Mouse (Mus musculus): ENCODE measurements around the gene Ptpn3. TPM values are rescaled to one million over a fixed set of nuclear protein-coding genes. Genes with fewer than 3 reads are reported as not detected.
"Not testable (repeated sequence)": the region's sequence is repeated elsewhere in the genome, so short reads cannot be mapped to it uniquely, and the experiment has no call there.

Gene Ptpn3
- total RNA-seq, 4 experiments from 2014 or later, result 67.3 to 86.5 (median 79.2) TPM

DNA sequence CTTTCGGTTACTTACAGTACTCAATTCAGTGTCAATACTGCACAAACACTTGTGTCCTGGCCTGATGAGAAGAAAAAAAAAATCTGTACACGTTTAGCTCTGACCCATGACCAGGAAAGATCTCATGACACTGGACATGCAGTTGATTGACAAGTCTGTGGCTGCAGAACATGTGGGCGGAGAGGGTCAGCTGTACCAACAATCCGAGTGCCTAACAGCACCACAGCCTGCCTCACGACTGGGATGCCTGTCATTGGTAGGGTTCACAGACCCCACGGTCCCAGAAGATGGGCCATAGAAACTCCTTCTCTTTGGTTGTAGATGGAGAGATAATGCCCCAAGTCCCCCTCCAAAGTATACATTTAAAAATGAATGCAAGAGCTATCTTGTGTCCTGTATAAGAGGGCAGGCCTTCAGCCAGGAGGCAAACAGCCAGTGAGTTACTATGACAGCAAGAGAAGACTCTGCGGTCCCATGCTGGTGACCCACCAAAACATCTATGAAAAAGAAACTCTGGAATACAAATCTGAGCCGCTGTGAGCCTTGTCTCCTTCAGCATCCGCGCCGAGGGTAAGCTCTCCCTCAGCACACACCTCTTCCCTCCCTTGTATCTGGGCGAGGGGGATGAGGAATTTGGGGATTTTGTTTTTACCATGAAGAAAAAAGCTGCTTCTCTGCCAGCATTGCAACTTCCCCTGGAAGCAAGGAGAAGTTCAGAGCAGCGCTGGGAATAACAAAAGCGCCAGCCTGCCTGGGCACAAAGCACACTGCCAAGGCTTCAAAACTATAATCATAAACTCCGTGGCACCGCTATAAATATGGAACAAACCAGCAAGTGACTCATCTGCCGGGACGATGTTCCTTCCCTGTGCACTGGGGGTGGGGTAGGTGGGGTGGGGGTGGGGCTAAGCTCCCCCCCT is 72.8 kb downstream of the Ptpn3 start:
- DNase-seq (ENCODE audit: low spot score in 2 of 2), result peak in 1 of 2 experiments; percentile 29

DNA sequence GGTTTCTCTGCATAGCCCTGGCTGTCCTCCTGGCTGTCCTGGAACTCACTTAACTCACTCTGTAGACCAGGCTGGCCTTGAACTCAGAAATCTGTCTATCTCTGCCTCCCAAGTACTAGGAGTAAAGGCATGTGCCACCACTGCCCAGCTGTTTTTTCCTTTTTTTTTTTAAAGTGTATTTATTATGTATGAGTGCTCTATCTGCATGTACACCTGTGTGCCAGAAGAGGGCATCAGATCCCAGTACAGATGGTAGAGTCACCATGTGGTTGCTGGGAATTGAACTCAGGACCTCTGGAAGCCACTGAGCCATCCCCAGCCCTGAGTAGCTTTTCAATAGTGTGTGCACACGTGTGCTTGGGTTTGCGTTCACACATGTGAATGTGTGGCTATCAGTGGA is 76.9 kb downstream of the Ptpn3 start:
- no peak for DNase-seq (ENCODE audit: low spot score in 2 of 2)

DNA sequence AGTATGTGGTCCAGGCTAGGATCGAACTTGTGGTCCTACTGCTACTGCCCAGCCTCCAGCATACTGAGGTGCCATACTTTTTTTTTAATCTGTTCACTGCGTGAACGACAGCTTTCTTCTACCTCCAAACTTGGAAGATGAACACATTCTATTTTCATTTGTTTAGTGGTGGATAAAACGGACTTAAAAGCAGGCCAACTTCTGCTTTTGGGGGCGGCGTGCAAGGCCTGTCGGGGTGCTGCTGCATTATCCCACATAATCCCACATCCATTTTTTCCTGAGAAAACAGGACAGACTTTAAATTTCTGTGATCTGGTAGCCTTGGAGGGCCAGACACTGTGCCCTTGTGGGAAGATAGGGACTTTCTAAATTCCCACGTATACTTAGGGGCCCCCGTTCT is 83.9 kb downstream of the Ptpn3 start:
- no peak for DNase-seq (ENCODE audit: low spot score in 2 of 2)

DNA sequence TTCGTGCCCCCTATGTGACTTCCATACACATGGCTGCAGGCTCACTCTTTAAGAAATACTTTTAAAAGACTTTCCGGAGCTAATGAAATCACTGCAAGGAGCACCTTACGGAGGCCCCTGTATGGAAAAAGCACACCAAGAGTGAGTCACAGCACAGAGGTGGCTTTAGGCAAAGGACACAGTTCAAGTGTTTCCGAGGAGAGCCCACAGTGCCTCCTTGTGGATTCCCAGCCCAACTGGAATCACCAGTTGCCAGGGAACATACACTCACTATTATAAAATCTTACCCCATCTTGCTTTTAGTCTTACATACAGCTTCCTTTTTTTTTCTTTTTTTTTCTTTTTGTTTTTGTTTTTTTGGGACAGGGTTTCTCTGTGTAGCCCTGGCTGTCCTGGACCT is 85.1 kb downstream of the Ptpn3 start:
- no peak for DNase-seq (ENCODE audit: low spot score in 2 of 2)

DNA sequence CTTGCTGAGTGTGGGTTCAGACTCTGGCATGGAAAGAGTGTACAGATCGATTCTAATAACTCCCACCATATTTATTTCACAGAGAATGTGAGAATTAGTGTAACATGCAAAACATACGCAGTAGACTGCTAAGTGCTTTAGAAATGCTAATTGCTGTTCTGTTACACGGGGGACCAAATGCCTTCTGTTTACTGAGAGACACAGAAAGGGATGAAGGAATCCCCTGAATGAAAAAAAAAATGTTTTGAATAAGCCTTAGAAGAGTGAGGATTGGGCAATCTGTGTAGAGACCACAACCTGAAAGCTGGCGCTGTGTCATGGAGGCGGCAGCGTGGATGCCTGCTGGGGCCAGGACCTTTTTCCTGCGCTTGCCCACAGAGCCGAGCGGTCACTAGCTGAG is 86.8 kb downstream of the Ptpn3 start:
- no peak for DNase-seq (ENCODE audit: low spot score in 2 of 2)

DNA sequence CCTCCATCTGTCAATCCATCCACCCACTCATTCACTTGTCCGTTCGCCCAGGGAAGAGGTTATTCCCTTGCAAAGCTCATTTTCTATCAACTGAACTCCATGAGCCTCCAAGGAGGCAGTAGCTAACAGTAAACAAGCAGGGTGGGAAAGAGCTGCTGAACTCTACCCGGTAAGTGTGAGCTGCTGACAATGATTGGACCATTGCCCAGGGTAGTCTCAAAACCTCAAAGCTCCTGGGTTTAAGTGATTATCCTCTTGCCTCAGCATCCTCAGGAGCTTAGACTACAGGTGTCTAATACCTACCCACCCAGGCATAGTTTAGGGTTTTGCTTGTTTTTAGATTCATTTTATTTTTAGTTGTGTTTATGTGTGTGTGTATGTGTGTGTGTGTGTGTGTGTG is 87.5 kb downstream of the Ptpn3 start:
- no peak for DNase-seq (ENCODE audit: low spot score in 2 of 2)

DNA sequence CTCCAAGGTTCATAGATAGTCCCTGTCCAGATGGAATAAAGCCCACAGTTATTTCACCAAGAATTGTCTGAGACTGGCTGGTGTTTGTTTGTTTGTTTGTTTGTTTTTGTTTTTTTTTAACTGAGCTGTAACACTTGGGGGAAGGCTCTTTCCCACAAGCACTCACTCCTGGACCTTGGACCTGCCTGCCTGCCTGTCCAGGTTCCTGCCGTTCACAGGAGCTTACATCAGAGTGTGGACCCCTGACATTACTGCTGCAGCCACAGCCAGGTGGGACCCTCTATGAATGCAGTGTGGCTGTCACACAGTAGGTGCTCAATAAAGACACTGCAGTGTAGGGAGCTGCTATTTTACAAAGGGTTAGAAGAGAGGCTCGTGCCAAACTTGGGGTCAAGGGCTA is 89.9 kb downstream of the Ptpn3 start:
- no peak for DNase-seq (ENCODE audit: low spot score in 2 of 2)

DNA sequence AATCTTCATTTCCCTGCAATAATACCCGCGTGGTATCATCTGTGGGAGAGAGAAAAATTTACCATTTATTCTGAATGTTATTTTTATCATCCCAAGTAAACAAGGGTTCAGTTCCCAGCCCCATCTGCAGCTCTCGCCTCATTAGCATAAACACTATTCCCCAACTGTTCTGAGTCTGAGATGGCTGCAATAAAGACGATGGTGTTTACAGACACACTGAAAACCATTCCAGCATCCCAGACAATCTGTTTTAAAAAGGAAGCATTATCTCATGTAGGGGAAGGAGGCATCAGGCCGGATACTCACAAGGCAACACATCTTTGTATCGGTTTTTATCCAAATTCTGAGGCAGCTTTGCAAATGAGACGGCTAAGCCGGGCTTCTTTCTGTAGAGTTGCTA is 95.7 kb downstream of the Ptpn3 start:
- peak; percentile 54 to 55 for DNase-seq (ENCODE audit: low spot score in 2 of 2)

DNA sequence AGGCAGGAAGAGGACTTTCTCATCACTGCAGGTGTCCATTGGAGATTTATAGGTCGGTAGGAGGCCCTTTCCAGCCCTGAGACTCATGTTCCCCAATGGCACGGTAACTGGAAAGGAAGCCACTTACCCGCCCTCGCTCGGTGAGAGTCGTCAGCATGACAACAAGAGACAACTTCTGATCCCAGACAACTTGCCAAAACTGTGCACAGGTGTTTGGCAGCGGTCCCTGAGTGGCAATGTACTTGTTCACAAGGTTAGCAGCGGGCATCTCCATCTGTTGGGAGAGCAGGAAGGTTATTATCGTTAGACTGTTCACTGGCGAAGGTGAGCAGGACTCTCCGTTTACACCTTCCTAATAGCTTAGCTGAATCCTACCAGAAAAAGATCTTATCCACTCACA is 96.9 kb downstream of the Ptpn3 start:
- no peak for DNase-seq (ENCODE audit: low spot score in 2 of 2)

DNA sequence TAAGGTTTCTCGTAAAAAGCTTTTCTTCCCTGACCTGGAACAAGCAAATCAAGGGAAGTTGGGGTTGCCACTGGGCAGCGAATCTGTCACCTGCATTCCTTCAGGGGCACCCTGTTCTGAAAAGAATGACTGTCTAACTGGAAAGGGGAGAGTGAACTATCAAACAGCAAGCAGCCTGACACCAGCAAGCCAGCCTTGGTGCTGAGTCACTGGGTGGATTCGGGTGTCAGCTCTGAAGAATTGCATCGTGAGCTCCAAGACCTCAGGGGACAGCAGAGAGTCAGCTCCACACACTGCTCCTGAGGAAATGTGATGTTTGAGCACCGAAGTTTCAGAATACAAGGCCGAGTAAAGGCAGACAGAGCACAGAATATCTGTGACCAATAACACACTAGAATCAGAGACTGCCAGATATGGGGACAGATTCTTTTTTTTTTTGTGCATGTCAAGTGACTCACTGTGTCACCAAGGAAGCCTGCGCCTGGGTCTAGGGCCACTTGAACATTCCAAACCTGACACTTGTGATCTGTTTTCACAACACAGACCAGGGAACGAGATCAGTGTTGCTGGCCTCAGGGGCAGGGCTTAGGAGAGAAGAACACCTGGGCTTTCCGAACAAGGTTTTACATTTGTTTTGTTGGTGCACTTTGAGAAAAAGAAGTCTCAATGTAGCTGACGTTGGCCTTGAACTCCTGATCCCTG is 98.8 kb downstream of the Ptpn3 start:
- DNase-seq (ENCODE audit: low spot score in 2 of 2), result no peak

DNA sequence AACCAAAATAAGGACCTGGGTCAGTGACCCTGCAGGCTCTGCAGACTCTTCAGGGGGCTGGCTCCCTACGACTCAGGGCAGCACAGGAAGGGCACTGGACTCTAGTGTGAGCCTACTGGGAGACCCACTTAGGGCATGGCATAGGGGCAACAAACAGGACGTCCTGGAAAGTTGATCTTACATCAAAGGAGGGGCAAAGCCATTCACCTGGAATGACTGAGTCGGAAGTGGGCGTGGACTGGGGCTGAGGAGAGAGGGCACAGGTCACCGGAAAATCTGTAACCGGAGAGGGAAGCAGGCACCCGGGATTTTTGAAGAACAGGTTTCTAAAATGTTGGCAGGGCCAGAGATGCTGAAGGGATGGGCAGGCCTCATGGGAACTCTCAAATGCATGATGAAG is 99.5 kb downstream of the Ptpn3 start:
- DNase-seq (ENCODE audit: low spot score in 2 of 2), result no peak

DNA sequence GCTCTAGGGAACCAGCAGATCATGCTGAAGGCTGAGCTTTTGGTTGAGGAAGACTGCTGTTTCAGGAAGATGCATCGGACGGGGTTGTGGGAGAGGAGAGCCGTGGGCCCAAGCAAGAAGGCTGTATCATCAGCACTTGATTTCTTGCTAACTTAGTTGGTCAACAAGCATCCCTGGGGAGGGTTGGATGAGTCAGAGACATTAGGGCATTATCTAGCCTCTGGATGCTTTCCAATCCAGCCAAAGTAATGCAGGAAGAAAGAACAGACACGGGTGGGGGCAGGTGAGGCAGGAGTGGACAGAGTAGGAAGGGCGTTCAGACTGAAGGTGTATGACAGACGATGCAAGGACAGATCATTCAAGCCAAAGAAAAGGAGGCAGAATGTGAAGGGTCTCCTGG is 101.0 kb downstream of the Ptpn3 start:
- no peak for DNase-seq (ENCODE audit: low spot score in 2 of 2)

DNA sequence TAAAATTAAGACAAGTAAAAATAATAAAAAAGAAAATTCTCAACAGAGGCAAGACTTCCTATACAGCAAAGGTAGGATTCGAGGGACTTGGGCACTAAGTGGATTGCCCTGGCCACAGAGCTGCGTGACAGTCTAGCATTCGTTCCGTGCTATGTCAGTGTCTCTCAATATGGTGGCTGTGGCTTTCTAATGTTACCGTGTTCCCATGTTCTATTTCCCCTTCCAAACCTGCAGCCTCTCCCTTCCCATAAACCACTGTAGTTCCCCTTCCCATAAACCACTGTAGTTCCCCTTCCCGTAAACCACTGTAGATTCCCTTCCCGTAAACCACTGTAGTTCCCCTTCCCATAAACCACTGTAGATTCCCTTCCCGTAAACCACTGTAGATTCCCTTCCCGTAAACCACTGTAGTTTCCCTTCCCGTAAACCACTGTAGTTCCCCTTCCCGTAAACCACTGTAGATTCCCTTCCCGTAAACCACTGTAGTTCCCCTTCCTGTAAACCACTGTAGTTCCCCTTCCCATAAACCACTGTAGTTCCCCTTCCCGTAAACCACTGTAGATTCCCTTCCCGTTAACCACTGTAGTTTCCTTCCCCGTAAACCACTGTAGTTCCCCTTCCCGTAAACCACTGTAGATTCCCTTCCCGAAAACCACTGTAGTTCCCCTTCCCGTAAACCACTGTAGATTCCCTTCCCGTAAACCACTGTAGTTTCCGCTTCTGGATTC is 102.8 kb downstream of the Ptpn3 start:
- DNase-seq (ENCODE audit: low spot score in 2 of 2), result not testable (repeated sequence)

DNA sequence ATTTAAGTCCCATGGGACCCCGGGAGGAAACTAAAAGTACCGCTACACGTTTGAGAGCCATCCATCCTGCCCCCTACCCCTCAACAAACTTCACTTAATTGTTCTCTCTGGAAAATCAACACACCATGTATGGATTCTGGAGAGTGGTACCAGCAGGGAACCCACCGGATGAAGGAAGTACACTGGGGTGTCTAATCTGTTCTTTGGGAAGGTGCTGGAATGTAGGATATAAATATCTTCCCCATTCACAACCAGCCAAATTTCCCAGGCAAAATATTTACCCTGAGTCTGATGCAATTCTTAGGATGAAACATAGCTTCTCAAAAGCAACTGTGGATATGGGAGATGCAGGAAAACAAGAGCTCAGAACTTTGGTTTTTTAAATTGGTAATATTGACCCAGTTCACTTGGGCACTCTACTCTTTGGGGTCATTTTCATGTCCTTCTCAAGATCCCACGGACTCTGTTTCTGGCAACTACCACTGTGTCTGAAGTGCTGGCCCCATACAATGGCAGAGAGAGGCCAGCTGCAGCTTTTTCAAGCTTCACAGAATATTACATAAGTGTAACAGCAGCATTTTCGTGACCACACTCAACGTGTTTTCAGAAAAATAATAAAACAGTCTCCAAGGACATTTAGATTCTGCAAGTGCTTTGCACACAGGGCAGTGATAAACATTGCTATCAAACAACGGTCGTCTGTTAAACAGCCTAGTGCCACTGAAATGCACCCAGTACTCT is 109.9 kb downstream of the Ptpn3 start:
- no peak for DNase-seq (ENCODE audit: low spot score in 2 of 2)

DNA sequence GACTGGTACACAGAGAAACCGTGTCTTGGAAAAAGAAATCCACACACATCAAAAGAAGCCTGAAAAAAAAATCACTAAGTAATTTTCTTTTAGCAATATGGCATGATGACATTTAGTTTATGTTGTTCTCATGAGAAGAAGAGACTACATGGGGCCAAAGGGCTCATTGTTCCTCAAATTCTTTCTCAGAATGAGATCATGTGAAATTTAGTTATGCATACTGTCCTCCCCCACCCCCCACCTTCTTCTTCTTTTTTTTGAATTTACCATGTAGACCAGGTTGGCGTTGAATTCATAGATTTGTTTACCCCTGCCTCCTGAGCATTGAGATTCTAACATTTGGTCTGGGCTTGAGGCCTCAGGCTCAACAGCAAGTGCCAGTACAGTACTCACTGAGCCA is 111.8 kb downstream of the Ptpn3 start:
- DNase-seq (ENCODE audit: low spot score in 2 of 2), result no peak

DNA sequence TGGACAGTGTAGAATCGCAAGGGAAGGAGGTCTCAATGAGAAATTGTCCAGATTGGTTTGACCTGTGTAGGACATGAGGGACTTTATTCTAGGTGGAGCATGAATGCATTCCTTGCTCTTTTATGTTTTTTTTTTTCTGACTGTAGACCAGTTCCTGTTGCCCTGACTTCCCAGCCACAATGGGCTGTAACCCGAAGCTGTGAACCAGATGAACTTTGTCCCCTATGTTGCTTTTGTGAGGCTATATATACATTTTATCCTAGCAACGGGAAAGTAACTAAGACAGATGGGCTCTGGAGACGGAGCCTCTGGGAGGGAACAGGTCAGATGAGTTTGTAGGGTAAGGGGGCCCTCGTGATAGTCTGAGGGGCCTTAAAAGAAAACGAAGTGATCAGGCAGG is 115.6 kb downstream of the Ptpn3 start:
- DNase-seq (ENCODE audit: low spot score in 2 of 2), result no peak

DNA sequence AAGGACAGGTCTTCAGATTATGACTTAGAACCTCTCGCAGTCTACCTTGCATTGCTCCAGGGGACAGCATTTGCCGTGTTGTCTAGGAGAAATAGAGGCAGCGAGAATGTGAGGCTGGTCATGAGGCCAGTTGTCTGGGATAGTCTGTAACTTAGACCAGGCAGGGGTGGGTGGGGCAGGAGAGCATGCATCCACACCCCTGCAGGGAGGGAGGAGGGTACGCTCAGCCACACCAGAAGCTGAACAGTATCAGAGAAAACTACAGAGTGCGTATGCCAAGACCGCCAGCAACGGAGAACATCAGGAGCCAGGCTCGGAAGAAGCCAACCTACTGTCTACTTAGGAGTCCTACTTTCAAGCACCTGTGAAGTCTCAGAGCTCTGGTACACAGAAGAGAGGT is 116.2 kb downstream of the Ptpn3 start:
- no peak for DNase-seq (ENCODE audit: low spot score in 2 of 2)

DNA sequence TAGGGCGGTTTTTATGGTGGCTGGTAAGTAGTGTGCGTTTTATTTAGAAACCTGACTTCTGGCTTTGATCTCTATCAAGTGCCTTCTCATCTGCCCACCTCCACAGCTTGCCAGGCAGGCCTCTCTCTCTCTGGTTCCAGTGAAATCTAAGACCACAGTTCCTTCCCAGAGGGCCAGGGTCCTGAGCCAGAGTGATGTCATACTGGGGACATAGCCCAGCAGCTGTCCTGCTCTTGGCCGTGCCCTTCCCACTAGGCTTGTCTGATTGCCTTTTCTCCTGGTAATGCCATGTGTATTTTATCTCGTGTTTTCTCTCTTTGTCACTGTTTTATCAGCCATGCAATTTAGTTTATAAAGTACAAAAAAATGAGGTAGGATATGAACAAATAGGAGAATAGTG is 118.1 kb downstream of the Ptpn3 start:
- DNase-seq (ENCODE audit: low spot score in 2 of 2), result no peak

DNA sequence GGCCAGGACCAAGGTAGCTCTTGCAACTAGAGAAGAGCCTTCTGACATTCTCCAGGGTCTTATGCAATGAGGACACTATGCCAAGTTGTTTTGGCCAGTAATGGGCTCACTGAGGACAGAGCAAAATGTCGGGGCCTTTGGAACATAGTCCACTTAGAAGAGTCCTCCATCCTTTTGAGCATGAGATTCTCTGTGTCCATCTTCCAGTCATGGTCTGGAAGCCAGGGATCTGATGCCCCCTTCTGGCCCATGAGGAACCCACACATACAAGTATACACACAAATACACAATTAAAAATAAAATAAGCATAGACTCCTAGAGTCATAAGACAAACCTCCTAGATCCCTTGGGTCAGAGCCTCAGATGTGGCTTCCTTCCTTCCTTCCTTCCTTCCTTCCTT is 120.1 kb downstream of the Ptpn3 start:
- DNase-seq (ENCODE audit: low spot score in 2 of 2), result no peak

DNA sequence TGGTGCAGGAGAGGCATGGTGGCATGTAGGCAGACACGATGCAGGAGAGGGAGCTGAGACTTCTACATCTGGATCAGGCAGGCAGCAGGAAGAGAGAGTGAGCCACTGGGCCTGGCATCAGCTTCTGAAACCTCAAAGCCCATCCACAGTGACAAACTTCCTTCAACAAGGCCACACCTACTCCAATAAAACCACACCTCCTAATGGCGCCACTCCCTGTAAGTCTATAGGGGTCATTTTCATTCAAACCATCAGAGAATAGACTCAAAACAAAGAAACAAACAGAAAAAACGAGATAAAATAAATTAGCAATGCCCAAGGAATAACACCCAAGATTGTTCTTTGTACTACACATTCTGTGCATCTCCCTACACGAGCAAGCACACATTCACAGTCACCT is 122.8 kb downstream of the Ptpn3 start:
- DNase-seq (ENCODE audit: low spot score in 2 of 2), result no peak

DNA sequence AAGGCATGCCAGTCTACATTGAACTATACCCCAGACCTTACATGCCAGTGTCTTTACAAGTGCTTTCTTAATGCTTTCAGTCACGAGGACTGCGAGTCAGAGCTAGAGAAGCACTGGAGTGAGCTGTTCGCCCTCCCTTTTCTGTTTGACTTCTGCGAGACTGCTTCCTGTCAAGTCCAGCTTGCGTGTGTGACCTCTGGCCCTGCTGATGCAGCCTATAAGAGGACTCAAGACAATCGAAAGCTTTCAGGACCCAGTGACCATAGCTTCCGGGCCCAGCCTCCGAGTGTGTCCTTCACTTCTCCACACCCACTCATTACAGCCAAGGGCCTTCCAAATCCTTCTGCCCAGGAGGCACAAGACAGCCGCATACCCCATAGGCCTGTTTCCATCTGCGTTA is 126.3 kb downstream of the Ptpn3 start:
- no peak for DNase-seq (ENCODE audit: low spot score in 2 of 2)

DNA sequence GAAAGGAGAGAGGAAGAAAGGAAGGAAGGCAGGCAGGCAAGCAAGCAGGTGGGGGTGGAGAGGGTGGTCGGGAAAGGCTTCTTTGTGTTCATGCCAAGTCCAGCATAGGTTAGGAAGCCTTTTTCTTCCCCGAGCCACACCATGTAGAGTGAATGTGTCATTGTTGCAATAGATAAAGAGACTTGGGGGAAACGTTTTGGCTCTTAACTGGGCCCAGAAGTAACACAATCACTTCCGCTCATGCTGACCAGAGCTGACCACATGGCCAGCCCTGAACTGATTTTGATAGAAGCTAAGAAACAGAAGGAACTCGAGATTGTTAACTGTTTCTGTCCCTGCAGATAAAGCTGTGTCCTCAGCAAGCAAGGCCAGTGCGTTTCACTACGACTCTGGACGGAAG is 128.8 kb downstream of the Ptpn3 start:
- DNase-seq (ENCODE audit: low spot score in 2 of 2), result no peak

Measured in layer of hippocampus, adult 8-10 months (tissue).